Mouse (Mus musculus) thymus, adult 2 months (tissue): ENCODE measurements around the gene Inip. TPM values are rescaled to one million over a fixed set of nuclear protein-coding genes. Genes with fewer than 3 reads are reported as not detected.

Source experiments
- DNase-seq: peaks from one replicate; pipeline ENCODE4 v3.0.0; 2021
- H3K27ac ChIP-seq: fragments of 200-500 bp; 2 replicates; pipeline ENCODE4 v1.5.1; 2012; ENCODE audit warnings: low read length, control low read depth; ENCODE audit not compliant: control insufficient read depth, insufficient read depth
- H3K27me3 ChIP-seq: fragments of 200-500 bp; 2 replicates; pipeline ENCODE4 v1.6.1; 2012; ENCODE audit warnings: mild to moderate bottlenecking, low read length, moderate library complexity, mixed read lengths; ENCODE audit not compliant: control insufficient read depth, insufficient read depth
- H3K36me3 ChIP-seq: fragments of 200-500 bp; 2 replicates; pipeline ENCODE4 v1.6.1; 2012; ENCODE audit warnings: mild to moderate bottlenecking, low read length, moderate library complexity; ENCODE audit not compliant: control insufficient read depth, insufficient read depth
- H3K4me1 ChIP-seq: fragments of 200-500 bp; replicated peaks from 2 replicates; pipeline ENCODE4 v1.6.1; 2012; ENCODE audit warnings: low read length; ENCODE audit not compliant: control insufficient read depth, insufficient read depth
- H3K4me3 ChIP-seq: fragments of 200-500 bp; 2 replicates; pipeline ENCODE4 v1.5.1; 2012; ENCODE audit warnings: mild to moderate bottlenecking, low read length, control low read depth, moderate library complexity; ENCODE audit not compliant: control insufficient read depth, insufficient read depth
- CTCF ChIP-seq: fragments of 200-500 bp; IDR thresholded peaks from 2 replicates; pipeline ENCODE4 v1.5.1; 2012; ENCODE audit warnings: mild to moderate bottlenecking, control low read depth, low read length, moderate library complexity, borderline replicate concordance; ENCODE audit not compliant: control insufficient read depth, poor library complexity, insufficient read depth; ENCODE audit errors: extremely low read depth
- POLR2A ChIP-seq: fragments of 200-500 bp; IDR thresholded peaks from 2 replicates; pipeline ENCODE4 v1.6.1; 2012; ENCODE audit warnings: mild to moderate bottlenecking, low read length, control low read depth, moderate library complexity; ENCODE audit not compliant: control insufficient read depth, poor library complexity, insufficient read depth; ENCODE audit errors: extremely low read depth
- WGBS: fragments of 180-500 bp; shearing (Covaris S2); methylation state at CpG from one replicate; pipeline ENCODE4 v1.1.7; 2018; 5-methylcytosine and 5-hydroxymethylcytosine counted together
- polyA plus RNA-seq: library from polyadenylated mRNA; depleted of rRNA; stranded (reverse); fragments of >200 nt; gene quantifications from 2 replicates; pipeline ENCODE4 v1.2.3, GENCODE M21; 2012

Inip gene
- polyA plus RNA-seq, 1 experiment, result 26.7 TPM

- H3K36me3 ChIP-seq, result no peaks in the 10 kb centered on the region
- H3K27me3 ChIP-seq, result no peaks in the 10 kb centered on the region
- peaks cover 32% of the 10 kb centered on the region for H3K4me1 ChIP-seq
- 95% methylated on average over 4 of the region's 4 CpGs for WGBS
- TF ChIP-seq POLR2A (no peak), CTCF (no peak)
- DNase-seq, result no peak
- no peak overlapping the region for H3K4me3 ChIP-seq
- no peak overlapping the region for H3K27ac ChIP-seq
These were observed 27.7 kb upstream of the Inip start for GRCm38 (mm10) chr4:59829072-59829471.

- DNase-seq, result no peak
- Histone ChIP-seq H3K27me3 (no peaks in the 10 kb centered on the region), H3K4me1 (peaks cover 36% of the 10 kb centered on the region), H3K36me3 (no peaks in the 10 kb centered on the region), H3K27ac (no peak overlapping the region), H3K4me3 (no peak overlapping the region)
- TF ChIP-seq POLR2A (no peak), CTCF (no peak)
- 95% methylated on average over 5 of the region's 5 CpGs for WGBS
These were observed 25.0 kb upstream of the Inip start for GRCm38 (mm10) chr4:59826381-59826780.

GRCm38 (mm10) chr4:59825634-59826033 is 24.2 kb upstream of the Inip start:
- DNase-seq, result no peak
- Histone ChIP-seq H3K4me1 (peaks cover 32% of the 10 kb centered on the region), H3K27ac (no peak overlapping the region), H3K27me3 (no peaks in the 10 kb centered on the region), H3K4me3 (no peak overlapping the region), H3K36me3 (no peaks in the 10 kb centered on the region)
- 68% methylated on average over 6 of the region's 6 CpGs for WGBS
- no peak for TF ChIP-seq CTCF
- TF ChIP-seq POLR2A, result no peak

DNA sequence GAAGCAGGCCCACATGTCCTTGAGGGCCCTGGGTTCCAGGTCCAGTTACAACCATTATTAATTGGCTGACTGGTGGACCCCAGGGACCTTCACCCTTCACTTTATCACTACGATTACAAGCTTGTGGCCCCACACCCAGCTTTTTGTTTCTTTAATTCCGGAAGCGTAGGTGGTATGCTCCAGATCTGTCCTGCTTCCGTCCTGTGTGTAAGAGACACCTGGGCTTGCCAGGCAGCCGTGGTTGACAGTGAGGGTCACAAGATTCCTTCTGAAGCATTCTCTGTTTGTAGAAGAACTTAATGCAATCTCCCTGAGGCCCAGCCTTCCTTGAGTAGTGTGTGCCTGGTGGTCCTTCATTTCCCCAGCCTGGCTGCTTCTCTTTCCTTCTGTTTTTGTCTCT is 23.5 kb upstream of the Inip start:
- Histone ChIP-seq H3K36me3 (no peaks in the 10 kb centered on the region), H3K4me3 (no peak overlapping the region), H3K27ac (peak overlapping the region; percentile 88), H3K27me3 (no peaks in the 10 kb centered on the region), H3K4me1 (peaks cover 27% of the 10 kb centered on the region)
- TF ChIP-seq CTCF (no peak), POLR2A (0 out of 2 replicates have a peak, but pooled peaks have one; percentile 32)
- peak; percentile 37 for DNase-seq
- WGBS, result 37% methylated on average over 5 of the region's 5 CpGs

DNA sequence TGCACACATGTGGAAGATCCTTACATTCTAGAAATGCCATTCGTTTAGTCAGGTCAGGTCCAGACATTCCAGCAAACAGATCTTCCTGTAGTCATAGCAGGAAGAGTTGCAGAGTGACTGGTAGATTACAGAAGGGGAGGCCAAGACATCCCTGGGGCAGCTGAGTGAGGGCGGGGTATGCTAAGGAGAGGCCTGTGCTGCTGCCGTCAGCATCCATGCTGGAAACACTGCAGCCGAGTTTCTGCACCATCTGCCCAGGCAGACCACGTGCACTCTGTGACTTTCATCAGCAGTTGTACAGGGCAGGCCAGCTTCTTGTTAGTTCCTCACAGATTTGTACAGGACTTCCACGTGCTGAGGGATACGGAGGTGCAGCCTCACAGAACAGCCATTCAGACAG is 22.1 kb upstream of the Inip start:
- H3K27me3 ChIP-seq, result no peaks in the 10 kb centered on the region
- TF ChIP-seq POLR2A (no peak), CTCF (no peak)
- no peak overlapping the region for H3K4me3 ChIP-seq
- no peak for DNase-seq
- 50% methylated on average over 7 of the region's 7 CpGs for WGBS
- no peak overlapping the region for H3K27ac ChIP-seq
- no peaks in the 10 kb centered on the region for H3K36me3 ChIP-seq
- peaks cover 40% of the 10 kb centered on the region for H3K4me1 ChIP-seq

DNA sequence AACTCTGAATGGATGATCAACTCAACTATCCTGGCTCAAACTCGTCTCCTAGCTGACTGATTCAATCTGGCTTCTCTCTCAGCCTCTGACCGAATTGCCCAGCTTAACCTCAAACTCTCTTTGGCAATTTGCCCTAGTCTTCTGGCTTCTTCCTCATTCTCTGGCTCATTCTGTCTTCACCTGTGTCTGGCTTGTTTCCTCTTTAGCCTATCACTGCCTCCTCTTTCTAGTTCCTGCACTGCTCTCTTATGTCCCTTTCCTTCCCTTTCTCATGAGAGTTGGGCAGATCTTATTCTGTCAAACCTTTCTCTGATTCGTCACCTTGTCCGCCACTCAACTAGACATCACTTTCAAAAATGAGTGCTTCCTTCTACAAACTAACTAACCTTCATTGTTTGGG is 20.7 kb upstream of the Inip start:
- no peak for DNase-seq
- WGBS, result 48% methylated on average over 4 of the region's 4 CpGs
- TF ChIP-seq POLR2A (no peak), CTCF (no peak)
- no peak overlapping the region for H3K27ac ChIP-seq
- H3K36me3 ChIP-seq, result no peaks in the 10 kb centered on the region
- H3K4me3 ChIP-seq, result no peak overlapping the region
- H3K27me3 ChIP-seq, result no peaks in the 10 kb centered on the region
- peaks cover 46% of the 10 kb centered on the region for H3K4me1 ChIP-seq

GRCm38 (mm10) chr4:59821516-59821915 is 20.1 kb upstream of the Inip start:
- H3K4me3 ChIP-seq, result no peak overlapping the region
- H3K27me3 ChIP-seq, result no peaks in the 10 kb centered on the region
- peaks cover 45% of the 10 kb centered on the region for H3K4me1 ChIP-seq
- TF ChIP-seq POLR2A, result no peak
- no peak for TF ChIP-seq CTCF
- H3K36me3 ChIP-seq, result no peaks in the 10 kb centered on the region
- H3K27ac ChIP-seq, result no peak overlapping the region
- WGBS, result 92% methylated on average over 1 of the region's 1 CpGs
- no peak for DNase-seq
